9 mouse cellular contexts compared by ENCODE assay signal in the genomic region with DNA sequence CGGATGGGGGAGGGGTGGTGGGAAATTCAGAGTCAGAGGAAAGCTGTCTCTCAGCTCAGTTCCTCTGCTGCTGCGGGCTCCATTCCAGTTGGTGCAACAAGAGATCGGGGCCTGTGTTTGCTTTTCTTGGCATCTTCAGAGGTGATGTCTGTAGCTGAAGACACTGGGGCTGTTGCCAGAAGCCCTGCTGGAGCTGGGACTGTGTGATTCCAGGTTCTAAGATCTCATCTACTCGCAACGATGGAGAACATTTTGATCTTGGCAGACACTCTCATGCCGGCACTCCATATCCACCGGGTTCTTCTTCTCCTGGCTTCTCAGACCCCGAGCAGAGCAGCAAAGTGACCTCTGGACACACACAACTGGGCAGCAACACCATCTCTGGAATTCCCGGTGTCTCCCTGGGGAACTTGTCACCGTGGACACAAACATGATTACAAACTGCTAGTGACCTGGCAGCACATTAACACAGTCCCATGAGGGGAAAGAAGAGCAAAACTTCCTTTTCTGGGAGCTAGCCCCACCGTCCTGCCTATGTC. TPM values are rescaled to one million over a fixed set of nuclear protein-coding genes. Genes with fewer than 3 reads are reported as not detected.
DNase-seq lines count a peak whose midpoint lies in the region; ATAC-seq lines count a peak whose summit lies in the region.
"Had no signal": no experiment of that assay in that cellular context is flagged by ENCODE, and none has a peak within 500 bp of the region (broad histone marks: within the 10 kb centered on the region; RNA-seq: fewer than 3 reads in every experiment).

No protein-coding gene starts in this region.

- H3K4me2 ChIP-seq in heart, embryonic 16.5 days (ENCODE audit: low read depth, low read length): peak overlapping the region; percentile 58

- peak; percentile 30 to 48 for DNase-seq in left cerebral cortex, postnatal 14 days (ENCODE audit: low spot score in 2 of 2)
- no peak for DNase-seq in left cerebral cortex, adult 11 months (ENCODE audit: low spot score)
- DNase-seq in cerebellum, postnatal 36 days: peak; percentile 16 to 24
- peak; percentile 5 to 9 for DNase-seq in left cerebral cortex, postnatal 36 days (ENCODE audit: low spot score in 2 of 2)
- peak; percentile 36 to 50 for DNase-seq in right cerebral cortex, postnatal 10 days (ENCODE audit: low spot score in 2 of 2)
- DNase-seq in MN1 (ENCODE audit: low spot score): no peak
- no peak for DNase-seq in natural killer cell, adult 2 months (ENCODE audit: low spot score in 2 of 2)

- H3K9ac ChIP-seq in heart, embryonic 16.5 days (ENCODE audit: low read length): peak overlapping the region; percentile 5; the same call in 1 of the 2 replicates

- no peaks in the 10 kb centered on the region for H3K9me3 ChIP-seq in heart, embryonic 16.5 days (replicated peaks; ENCODE audit: control insufficient read depth, low read length)

- no peaks in the 10 kb centered on the region for H3K36me3 ChIP-seq in heart, embryonic 16.5 days (ENCODE audit: control insufficient read depth, insufficient read depth)

- intact Hi-C loops in left cerebral cortex, postnatal 14 days (cut with DNase I): no loop called here
- intact Hi-C loops in left cerebral cortex, postnatal 36 days (cut with DNase I): no loop called here

- H3K27me3 ChIP-seq in heart, embryonic 16.5 days (ENCODE audit: control insufficient read depth, insufficient read depth, low read length): no peaks in the 10 kb centered on the region

- H3K4me1 ChIP-seq in heart, embryonic 16.5 days (ENCODE audit: control insufficient read depth, insufficient read depth, low read length): peaks cover 14% of the 10 kb centered on the region

- peak overlapping the region; percentile 17 for H3K27ac ChIP-seq in heart, embryonic 16.5 days (ENCODE audit: low read length)

- peak overlapping the region; percentile 29 for H3K4me3 ChIP-seq in heart, embryonic 16.5 days (ENCODE audit: low read length)

- 28% methylated on average over 11 of the region's 11 CpGs for WGBS in heart, embryonic 16.5 days

- peak; percentile 82 for ATAC-seq in heart, embryonic 16.5 days (replicated peaks; ENCODE audit: extremely low read depth, insufficient read depth, low FRiP score)

RNA-seq across cellular contexts. Expression of a gene that starts 0.9 kb away (rescaled TPM):
- 1 to 10 TPM; 5.2 to 6.0 TPM for total RNA-seq in left cerebral cortex, postnatal 14 days (2021)
- 12.7 and 17.4 TPM in 2 replicates for polyA plus RNA-seq in heart, embryonic 16.5 days (2015; fragmentation: Nextera tagmentation; extraction: Ambion mirVana)
- 1 to 10 TPM; 2.2 to 5.0 TPM for total RNA-seq in left cerebral cortex, postnatal 36 days (2021)

RNA-seq across cellular contexts. Expression of a gene that starts 52.8 kb away (rescaled TPM):
- total RNA-seq in left cerebral cortex, postnatal 14 days (2021): under 1 TPM; 0.57 to 0.72 TPM
- polyA plus RNA-seq in heart, embryonic 16.5 days (2015; fragmentation: Nextera tagmentation; extraction: Ambion mirVana): not detected in 2 replicates
- total RNA-seq in left cerebral cortex, postnatal 36 days (2021): 1 to 10 TPM in 1 of 2 experiments, under 1 TPM in 1; 0.99 to 1.1 TPM
- total RNA-seq: hematopoietic stem cell, adult 5-6 weeks had no signal

RNA-seq across cellular contexts. Expression of a gene that starts 55.0 kb away (rescaled TPM):
- total RNA-seq in left cerebral cortex, postnatal 14 days (2021): 10 to 100 TPM; 15.5 to 17.3 TPM
- 21.5 and 28.4 TPM in 2 replicates for polyA plus RNA-seq in heart, embryonic 16.5 days (2015; fragmentation: Nextera tagmentation; extraction: Ambion mirVana)
- 10 to 100 TPM; 11.1 to 15.3 TPM for total RNA-seq in left cerebral cortex, postnatal 36 days (2021)

Comparison
In these comparisons a context has a peak if more than half of its experiments do, and no peak if none do; other contexts are left out.
1. DNase-seq: peak in left cerebral cortex, postnatal 14 days (2 of 2), cerebellum, postnatal 36 days (2 of 2), left cerebral cortex, postnatal 36 days (2 of 2) and right cerebral cortex, postnatal 10 days (2 of 2); none in left cerebral cortex, adult 11 months (single experiment), MN1 (single experiment) and natural killer cell, adult 2 months (0 of 2).